Mouse (Mus musculus): ENCODE measurements around the gene Naaladl2.

Gene Naaladl2

DNA sequence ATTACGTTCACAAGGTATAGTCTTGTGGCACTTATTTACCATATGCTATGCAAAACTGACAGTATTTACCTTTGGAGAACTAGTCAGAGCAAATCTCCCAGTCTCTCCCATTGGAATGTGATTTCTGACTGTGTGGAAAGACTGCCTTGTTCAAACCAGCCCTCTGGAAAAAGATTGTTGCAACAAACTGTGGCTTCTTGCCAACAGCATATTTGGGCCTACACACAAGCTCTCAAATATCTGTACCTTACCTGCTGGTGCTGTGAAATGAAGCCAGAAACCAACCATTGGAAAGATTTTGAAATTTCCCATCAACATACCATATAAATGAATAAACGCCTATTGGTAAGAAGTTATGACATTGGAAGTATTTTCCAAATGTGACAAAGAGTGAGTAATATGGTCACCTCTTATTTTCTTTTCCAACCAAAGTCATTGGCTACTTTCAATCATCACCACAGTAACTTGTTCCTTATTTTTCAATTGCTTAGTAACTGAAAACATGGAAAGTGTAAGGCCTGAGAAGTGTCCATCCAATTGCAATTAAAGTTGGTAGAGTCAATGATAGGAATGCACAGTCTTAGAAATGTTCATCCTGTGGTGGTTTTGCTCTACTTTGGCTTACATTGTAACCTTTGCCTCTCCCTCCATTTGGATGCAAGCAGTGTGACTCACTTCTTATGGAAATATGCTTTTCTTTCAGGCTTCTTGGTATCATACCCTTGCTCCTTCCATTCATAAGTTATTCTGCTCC is 453.7 kb downstream of the Naaladl2 start:
- no peak for DNase-seq (ENCODE audit: low spot score in 2 of 2)

GRCm38 (mm10) chr3:24670500-24670899 is 473.6 kb downstream of the Naaladl2 start:
- no peak for DNase-seq (ENCODE audit: low spot score in 2 of 2)

DNA sequence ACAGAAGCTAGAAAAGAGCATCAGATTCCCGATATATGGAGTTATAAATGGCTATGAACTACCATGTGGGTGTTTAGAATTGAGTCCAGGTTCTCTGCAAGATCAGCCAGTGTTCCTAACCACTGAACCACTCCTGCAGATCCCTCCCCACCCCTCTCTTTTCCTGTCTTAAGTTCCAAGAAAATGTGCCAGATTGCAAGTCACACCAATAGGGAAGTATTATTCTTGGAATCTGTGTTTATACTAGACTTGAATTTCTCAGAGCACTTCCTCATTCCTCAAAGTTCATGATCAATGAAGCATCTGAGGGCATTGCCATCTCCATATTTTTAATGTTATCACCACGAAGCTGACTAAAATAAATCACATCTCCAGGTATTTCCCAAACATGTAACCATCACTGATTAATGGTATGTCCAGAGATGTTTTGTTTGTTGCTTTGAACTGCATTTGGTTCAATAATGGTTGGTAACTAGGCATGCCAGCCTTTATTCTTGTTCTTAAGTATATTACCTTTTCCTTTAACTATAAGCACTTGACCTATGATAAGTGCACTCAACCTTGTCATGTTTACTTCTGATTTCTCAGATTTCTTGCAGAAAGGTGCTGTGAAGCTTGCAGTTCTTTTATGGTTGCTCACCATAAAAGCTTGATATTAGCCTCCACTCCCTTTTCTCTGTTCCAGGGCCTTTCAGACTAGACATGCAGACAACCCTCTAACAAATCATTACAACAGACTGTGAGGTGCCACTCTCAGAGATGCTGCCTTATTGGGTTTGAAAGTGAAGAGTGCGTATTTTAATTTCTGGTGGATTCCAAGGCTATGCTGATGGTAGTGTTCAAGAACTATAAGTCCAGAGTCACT is 475.8 kb downstream of the Naaladl2 start:
- no peak for DNase-seq (ENCODE audit: low spot score in 2 of 2)

DNA sequence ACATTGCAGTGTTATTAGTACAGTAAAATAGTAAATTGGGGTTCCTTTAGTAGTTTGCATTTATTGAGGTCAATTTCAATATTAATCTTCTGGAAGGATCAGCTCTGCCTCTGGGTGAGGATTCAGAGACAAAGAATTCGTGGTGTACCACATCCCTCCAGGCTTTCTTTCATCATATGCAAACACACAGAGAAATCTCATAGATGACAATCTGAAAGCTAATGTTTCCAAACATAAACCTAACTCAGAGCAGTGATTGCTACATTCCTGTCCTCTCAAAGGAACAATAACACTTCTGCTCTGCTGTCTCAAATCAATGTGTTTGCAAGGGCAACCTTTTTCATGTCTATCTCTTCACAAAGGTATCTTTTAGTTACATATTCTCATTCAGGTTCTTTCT is 478.7 kb downstream of the Naaladl2 start:
- no peak for DNase-seq (ENCODE audit: low spot score in 2 of 2)

DNA sequence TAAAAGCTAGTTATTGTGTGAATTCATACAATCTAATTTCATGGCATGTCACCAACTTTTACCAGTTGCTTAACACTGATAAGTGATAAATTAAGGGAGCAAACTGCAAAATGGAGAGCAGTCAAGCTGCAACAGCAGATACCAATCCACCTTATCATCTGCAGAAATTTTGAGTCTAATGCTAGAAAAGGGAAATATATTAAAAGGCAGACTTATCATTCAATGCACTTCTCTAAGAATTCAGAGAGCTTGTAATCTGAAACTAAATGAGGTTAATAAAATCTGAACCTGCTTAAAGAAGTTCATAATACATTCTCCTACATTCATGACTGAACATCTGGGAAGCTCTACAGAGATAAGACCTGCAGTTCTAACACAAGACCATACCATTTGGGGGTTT is 480.3 kb downstream of the Naaladl2 start:
- DNase-seq (ENCODE audit: low spot score in 2 of 2): no peak

DNA sequence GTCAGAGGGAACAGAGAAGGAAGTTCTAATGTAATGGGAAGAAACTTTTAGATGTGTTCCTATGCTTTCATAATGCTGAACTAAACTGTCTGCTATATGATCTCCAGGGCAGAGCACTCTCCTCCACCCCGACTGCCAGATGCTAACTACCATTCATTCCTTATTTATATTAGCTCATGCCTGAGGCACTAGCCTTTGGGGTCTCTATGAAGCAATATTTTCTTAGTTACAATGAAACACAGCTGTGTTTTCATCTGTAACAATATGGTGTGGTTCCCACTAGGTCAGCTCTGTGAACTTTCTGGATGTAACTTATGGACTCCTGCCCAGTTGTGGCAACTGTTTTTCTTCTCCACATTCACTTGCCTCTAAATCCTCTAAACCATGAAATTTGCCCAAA is 514.0 kb downstream of the Naaladl2 start:
- DNase-seq (ENCODE audit: low spot score in 2 of 2): no peak

- no peak for DNase-seq (ENCODE audit: low spot score in 2 of 2)
Measured at GRCm38 (mm10) chr3:24605485-24605884, 538.6 kb downstream of the Naaladl2 start.

- no peak for DNase-seq (ENCODE audit: low spot score in 2 of 2)
Measured at GRCm38 (mm10) chr3:24604791-24605320, 539.2 kb downstream of the Naaladl2 start.

- no peak for DNase-seq (ENCODE audit: low spot score in 2 of 2)
Measured at GRCm38 (mm10) chr3:24595447-24595846, 548.6 kb downstream of the Naaladl2 start.

DNA sequence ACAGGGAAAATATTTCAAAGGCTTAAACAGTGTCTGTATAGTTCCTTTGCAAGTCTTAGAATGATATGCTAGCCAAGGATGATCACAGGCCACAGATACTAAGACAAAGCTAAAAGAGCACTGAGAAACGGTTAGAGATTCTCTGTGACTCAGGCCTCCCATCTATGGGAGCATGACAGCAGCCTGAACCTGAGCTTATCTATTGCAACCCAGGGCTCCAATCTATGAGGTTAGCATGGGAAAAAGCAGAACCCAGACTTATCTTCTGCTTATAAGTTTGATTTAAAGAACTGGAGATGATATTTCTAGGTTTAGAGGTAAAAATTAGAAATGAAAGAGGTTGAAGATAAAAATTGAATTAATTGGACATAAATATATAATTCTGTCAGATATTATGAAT is 587.4 kb downstream of the Naaladl2 start:
- no peak for DNase-seq (ENCODE audit: low spot score in 2 of 2)

DNA sequence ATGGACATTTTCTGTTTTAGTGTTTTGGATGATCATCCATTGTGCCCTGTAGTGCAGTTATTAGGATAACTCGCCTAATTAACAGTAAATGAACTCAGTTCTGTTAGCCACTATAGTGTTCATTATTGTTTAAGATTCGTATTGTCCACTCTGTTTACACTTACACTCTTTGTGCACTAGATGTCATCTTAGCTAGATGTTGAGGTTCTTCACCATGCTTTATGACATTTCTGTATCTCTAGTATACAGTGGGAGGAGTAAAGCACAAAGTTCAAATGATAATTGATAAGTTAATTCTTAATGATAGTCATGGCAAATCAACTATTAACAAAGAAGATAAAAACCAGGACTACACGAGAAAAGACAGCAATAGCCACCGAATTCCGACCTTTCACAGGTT is 590.4 kb downstream of the Naaladl2 start:
- DNase-seq (ENCODE audit: low spot score in 2 of 2): no peak

DNA sequence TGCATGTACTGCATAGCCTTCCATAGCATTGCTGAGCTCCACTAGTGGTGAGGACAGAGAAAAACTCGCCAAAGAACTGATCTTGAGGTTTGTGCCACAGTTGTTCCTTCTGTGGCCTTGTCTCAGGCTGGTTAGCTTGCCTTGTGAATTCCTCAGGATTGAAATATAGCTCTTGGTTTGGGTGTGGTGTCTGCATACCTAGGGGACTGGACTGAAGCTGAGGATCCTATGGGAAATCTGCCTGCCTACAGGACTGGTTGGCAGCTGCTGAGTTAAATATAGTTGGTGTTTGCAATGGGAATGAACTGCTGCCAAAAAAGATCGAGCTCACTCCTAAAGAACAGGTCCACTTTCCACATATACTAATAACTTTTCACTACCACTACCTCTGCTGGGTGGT is 591.4 kb downstream of the Naaladl2 start:
- no peak for DNase-seq (ENCODE audit: low spot score in 2 of 2)

- no peak for DNase-seq (ENCODE audit: low spot score in 2 of 2)
Measured at GRCm38 (mm10) chr3:24533775-24534458, 610.1 kb downstream of the Naaladl2 start.

DNA sequence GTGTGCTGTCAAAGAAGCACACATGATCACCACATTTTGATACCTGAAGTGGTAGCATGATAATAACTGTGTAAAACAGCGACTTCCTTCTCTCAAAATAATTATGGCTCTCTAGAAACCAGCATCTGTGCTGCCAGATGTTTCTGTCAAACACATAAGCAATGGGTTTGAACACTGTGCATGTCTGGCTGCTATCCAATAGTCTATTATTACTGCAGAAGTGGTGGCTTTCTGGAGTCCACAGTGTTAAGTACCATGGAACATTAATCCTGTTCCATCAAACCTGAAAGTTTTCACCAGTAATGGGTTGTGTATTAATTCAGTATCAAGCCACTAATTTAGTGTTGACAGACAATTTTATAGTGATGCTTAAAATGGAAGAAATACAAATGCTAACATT is 629.1 kb downstream of the Naaladl2 start:
- DNase-seq (ENCODE audit: low spot score in 2 of 2): no peak

GRCm38 (mm10) chr3:24486456-24487112 is 657.5 kb downstream of the Naaladl2 start:
- DNase-seq (ENCODE audit: low spot score in 2 of 2): no peak

- DNase-seq (ENCODE audit: low spot score in 2 of 2): no peak
Measured at GRCm38 (mm10) chr3:24463941-24464340, 680.1 kb downstream of the Naaladl2 start.

- no peak for DNase-seq (ENCODE audit: low spot score in 2 of 2)
Measured at GRCm38 (mm10) chr3:24440621-24441020, 703.4 kb downstream of the Naaladl2 start.

DNA sequence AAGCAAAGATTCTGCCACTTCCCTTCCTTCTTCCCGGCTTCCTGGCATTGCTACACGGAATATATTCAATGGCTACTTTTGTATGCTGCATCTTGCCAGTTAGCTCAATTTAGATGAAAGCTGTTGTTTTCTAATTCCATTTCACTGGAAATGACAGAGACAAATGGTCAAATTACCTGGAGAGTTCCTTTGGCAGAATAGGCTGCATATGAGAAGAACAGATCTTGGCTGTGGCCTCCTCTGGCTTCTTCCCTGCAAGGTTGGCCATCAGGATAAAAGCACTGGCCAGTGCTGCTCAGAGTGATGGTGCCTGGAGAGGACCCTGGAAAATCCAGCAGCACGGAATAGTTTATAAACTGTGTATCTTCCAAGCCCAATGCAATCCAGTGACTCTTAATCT is 711.3 kb downstream of the Naaladl2 start:
- DNase-seq (ENCODE audit: low spot score in 2 of 2): no peak

DNA sequence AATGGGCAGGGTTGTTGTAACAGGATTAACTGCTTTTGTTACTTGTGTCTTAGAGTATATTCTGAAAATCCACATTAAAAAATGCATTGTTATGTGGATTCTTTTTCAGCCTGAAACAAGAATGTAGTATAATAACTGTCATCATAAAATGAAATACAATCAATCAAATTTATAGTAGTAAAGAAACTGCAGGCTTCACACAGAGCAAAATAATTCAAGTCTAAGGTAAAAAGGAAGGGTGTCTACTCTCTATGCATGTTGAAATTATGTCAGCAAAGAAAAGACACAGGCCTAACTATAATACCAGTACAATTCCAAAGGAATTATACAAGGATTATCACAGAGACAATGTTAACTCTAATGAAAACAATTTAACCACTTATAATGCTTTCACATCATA is 752.3 kb downstream of the Naaladl2 start:
- no peak for DNase-seq (ENCODE audit: low spot score in 2 of 2)

DNA sequence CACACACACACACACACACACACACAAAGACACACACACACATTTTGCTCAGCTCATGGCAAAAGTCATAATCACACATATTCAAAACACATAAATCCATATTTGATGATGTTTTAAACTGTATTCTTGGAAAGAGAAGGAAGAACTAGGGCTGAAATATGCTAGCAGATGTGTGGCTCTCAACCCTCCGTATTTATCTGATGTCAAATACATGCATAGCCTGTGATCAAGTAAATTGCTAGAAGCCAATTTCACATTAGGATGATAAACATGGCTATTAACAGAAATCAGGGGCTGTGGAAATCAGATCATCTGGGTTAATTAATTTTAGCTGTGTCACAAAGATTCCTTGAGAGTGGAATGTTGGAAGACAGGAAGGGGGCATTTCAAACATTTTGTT is 752.8 kb downstream of the Naaladl2 start:
- no peak for DNase-seq (ENCODE audit: low spot score in 2 of 2)

DNA sequence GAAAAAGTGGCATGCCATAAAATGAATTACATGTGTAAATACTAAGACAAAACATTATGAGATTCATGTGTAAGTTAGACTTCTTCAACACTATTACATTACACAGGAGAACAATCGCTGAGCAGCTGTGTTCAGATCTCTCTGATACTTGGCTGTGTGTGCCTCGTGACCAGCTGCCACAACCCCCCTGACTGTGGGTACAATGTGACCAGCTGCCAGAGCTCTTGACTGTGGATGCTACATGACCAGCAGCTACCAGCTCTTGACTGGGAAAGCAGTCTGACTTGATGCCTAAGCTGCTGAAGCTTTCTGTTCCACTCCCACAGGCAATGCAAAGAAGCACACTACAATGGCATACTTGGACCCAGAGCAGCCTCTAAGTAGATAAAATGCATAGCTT is 789.1 kb downstream of the Naaladl2 start:
- no peak for DNase-seq (ENCODE audit: low spot score in 2 of 2)
